Mouse (Mus musculus): ENCODE results near the gene Tmem251. TPM values are rescaled to one million over a fixed set of nuclear protein-coding genes. Genes with fewer than 3 reads are reported as not detected.

The Tmem251 gene
- total RNA-seq, 2 experiments from 2014 or later, result 6.0 to 6.4 TPM

GRCm38 (mm10) chr12:102784899-102785592 is 41.5 kb downstream of the Tmem251 start:
- DNase-seq (ENCODE audit: low spot score in 2 of 2), result no peak
- intact Hi-C loops (cut with DNase I), result loop anchor here (10.0 kb wide), 1 partner anchor 280 kb away; no protein-coding TSS in a partner anchor

DNA sequence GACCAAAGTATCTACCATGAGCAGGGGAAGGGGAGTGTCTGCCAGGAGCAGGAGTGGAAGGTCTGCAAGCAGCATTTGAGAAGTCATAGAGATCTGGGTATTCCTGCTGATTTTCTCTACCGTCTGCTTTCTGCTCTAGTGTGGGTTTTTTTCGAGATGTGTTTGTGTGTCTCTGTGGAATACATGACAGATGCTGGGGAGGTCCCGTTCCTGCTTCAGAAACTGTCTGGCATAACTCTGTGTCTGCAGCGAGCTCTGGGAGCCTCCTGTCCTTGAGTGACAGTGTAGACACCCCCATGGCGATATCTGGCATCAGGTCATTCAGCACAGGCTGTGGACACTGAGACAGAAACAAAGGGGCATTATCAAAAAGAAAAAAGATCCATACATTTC is 42.0 kb downstream of the Tmem251 start:
- intact Hi-C loops (cut with DNase I), result loop anchor here (10.0 kb wide), 1 partner anchor 279 kb away; no protein-coding TSS in a partner anchor
- peak in 1 of 2 experiments; percentile 23 for DNase-seq (ENCODE audit: low spot score in 2 of 2)

DNA sequence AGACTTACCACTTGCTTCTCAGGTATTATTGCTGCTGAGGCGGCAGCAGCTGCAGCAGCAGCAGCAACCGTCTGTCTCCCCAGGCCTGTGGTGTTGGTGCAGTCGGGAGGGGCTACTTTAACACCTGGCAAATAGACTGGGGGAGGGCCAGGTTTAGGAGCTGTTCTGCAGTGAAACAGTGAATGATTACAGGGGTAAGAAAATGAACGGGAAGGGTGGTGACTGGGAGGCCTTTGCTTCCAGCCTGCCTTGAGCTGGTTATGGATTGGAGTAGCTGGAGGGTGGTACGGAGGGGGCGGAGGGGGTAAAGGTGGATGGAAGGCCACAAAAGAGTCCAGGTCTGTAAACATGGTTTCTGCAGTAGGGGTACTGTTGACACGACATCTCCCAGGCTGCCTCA is 44.4 kb downstream of the Tmem251 start:
- DNase-seq (ENCODE audit: low spot score in 2 of 2), result no peak
- intact Hi-C loops (cut with DNase I), result loop anchor here (10.0 kb wide), 1 partner anchor 277 kb away; no protein-coding TSS in a partner anchor

Other genes with a start within 250 kb of the Tmem251 start
- 100 to 1,000 TPM; 177 to 186 TPM for gene Chga, start 188.8 kb upstream of the Tmem251 start, total RNA-seq (2021)
- gene Itpk1, start 38.8 kb upstream of the Tmem251 start, total RNA-seq (2021), result 10 to 100 TPM; 63.9 to 70.2 TPM
- gene Moap1, start 101 bp upstream of the Tmem251 start, total RNA-seq (2021), result 10 to 100 TPM; 31.6 to 39.3 TPM
- gene Gm28051, start 14.0 kb downstream of the Tmem251 start, total RNA-seq (2021), result not detected
- 10 to 100 TPM; 16.9 to 18.2 TPM for gene Gon7, start 14.0 kb downstream of the Tmem251 start, total RNA-seq (2021)
- 10 to 100 TPM; 34.3 to 36.6 TPM for gene Ubr7, start 14.2 kb downstream of the Tmem251 start, total RNA-seq (2021)
- gene Gm20604, start 14.9 kb downstream of the Tmem251 start, total RNA-seq (2021), result 10 to 100 TPM; 19.9 to 20.0 TPM
- 10 to 100 TPM; 18.4 to 19.5 TPM for gene Btbd7, start 134.7 kb downstream of the Tmem251 start, total RNA-seq (2021)
- not detected for gene Cox8c, start 155.6 kb downstream of the Tmem251 start, total RNA-seq (2021)
- gene Unc79, start 205.1 kb downstream of the Tmem251 start, total RNA-seq (2021), result 10 to 100 TPM; 52.1 to 58.6 TPM

Measured in left cerebral cortex, postnatal 25 days (tissue).